Mouse (Mus musculus): ENCODE data around the gene Myo18a. TPM values are rescaled to one million over a fixed set of nuclear protein-coding genes. Genes with fewer than 3 reads are reported as not detected.

Gene Myo18a
- total and polyA plus RNA-seq, 3 experiments = 50.4 to 75.6 (median 66.5) TPM

DNA sequence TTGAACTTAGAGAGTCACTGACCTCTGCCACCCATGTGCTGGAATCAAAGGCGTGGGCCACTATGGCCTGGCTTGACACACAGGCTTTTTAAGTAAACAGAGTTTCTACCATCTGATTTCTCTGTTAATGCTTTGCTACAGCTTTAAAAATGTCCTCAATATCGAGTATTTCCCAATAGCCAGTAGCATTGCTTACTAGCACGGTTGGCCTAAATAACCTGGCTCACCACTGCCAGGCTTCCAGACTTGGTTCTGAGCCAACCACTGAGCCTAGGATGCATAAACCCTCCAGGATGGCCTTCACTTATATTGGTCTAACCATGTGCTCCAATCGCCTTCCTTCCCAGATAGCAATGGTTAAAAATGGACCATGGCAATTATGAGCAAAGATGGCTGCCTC is 137.7 kb downstream of the Myo18a start:
- peak; percentile 47 for DNase-seq

DNA sequence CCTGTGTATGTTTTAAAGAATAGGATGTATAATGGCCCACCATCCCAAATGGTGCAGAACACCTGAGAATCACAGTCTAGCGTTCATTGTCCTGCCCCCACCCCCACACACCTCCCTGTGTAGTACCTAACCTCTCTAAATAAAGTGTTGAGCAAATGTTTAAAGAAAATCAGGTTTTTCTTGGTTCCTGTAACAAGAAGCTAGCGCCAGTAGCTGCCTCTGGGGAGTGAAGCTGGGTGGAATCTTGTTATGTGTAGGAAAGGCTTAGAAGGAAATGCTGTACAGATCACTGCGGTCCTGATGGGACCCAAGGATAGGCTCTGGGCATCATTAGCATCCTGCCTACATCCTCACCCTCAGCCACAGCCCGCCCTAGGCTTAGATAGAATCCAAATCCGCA is 138.3 kb downstream of the Myo18a start:
- no peak for DNase-seq

DNA sequence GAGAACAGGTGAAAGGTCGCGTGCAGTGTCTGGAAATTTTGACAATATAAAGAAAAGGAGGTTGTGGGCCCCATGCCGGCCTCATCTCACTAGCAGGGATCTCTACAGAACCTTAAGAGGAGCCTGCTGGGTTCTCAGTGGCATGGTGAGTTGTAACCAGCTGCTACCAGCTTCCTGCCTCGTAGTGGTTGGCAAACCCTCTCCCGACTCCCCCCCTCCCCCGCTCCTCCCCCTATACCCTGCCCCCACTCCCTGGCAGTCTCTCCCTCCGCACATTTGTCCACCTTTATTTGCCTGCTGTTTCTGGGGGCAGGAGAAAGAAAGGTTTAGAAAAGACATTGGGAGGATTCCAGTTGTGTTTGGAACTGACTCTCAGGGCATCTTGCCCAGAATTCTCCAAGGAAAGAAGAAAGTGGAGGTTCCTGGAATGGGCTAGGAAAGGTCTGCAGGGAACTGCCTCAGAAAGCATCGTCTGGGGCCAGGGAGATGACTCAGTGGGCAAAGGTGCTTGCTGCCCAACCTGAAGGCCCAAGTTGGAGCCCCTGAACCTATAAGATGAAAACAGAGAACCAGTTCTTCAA is 138.8 kb downstream of the Myo18a start:
- no peak for DNase-seq

DNA sequence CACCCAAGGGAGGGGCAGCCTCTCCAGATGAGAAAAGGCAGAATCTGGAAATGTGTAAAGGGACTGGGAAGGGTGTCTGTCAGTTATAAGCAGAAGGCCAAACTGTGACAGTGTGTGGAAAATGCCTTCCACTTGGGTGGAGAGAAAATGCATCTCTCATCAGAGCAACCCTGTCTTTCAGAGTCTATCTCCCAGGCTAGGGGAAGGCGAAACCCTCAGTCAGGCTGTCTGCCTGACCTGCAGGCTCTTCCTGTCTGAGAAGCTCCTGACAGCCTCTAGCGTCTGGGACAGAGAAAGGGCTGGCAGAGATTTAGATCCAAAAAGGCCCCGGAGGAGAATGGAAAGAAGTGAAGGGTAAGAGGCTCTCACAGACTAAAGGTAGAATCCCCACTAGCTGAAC is 140.7 kb downstream of the Myo18a start:
- DNase-seq = no peak

DNA sequence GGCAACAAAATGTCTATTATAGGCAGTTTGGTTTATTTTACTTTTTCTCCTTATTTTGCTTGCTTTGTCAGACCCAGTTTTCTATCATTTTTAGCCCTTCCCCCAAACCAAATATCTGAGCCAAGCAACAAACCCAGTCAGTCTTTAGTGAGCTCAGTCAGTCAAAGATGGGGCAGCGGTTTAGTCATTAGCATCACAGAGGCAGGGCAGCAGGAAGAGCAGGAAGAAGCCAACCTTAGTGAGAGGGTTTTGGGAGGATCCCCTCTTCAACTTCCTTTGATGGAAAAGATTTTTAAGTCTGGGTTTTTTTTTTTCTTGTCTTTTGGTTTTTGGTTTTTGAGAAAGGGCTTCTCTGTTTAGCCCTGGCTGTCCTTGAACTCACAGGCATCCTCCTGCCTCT is 141.7 kb downstream of the Myo18a start:
- no peak for DNase-seq

DNA sequence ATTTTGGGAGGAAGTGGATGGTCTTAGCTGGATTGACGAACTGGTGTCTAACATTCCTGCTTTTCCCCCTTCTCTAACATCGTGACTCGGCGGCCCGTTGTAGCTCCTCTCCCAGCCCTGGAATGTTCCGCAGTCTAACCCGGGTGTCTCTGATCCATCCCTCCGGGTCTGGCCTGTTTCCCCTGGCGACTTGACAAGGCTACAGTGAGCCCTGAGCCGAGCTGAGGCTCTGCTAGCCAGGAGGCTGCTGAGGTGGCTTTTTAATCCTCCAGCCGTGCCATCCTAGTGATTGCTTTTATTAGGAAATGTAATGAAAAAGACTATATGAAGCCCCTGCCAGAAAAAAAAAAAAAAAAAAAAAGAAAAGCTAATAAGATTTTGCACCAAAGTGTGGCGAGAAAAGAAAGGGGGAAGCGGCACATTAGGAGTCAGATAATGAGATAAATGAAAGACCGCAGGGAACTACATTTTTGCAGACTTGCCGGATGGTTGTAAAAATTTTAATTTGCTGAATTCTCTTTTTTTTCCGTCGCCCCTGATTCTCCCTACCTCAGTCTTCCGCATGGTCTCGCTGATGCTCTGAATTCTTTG is 143.1 kb downstream of the Myo18a start:
- DNase-seq = no peak

DNA sequence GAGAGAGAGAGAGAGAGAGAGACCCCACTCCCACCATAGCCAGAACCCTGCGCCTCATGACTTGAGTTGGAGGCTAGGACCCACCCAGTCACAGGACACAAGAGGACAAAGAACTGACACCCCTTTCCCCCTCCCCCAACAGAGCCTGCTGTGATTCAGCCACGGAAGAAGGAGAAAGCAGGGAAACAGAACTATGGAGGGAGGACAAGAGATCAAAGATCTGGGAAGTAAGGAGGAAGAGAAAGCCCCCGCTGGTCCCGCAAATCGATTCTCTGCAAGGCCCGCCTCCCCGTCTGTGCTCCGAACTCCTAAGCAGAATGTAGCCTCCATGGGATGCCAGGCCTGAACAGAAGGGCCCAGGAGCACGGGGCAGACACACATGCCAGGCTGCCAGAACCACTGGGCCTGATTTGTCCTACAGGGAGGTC is 143.7 kb downstream of the Myo18a start:
- DNase-seq = no peak

DNA sequence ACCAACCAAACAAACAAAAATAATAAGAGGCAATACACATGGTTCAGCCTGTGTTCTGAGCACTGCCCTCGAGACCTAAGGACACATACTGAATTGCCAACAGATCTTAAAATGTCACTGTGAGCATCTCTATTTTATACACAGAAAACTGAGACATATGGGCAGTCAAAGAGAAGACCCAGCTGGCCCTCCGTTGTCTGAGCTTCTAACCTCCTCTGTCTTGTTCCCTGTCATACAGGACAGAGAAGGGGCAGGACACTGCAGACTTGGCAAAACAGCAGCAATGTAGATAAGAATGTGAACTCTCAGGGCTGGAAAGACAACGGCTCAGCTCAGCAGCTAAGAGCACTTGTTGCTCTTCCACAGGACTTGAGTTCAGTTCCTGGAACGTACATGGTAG is 145.4 kb downstream of the Myo18a start:
- no peak for DNase-seq

DNA sequence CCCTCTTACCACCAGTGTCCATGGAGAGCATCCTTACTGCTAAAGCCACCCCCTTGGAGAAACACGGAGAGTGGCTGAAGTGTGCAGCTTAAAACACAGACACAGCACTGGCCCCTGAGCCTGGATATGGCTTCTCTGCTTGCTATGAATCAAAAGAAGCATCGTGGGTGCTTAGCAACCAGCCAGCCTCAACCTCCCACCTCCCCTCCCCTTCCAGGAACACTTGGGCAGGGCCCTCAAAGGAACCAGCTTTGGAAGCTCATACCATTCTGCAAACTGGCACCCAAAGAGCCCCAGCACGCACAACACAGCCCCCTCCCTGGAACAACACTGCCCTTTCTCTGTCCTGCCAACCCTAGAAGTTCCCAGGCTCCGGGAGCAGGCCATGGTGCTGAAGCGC is 146.3 kb downstream of the Myo18a start:
- no peak for DNase-seq

DNA sequence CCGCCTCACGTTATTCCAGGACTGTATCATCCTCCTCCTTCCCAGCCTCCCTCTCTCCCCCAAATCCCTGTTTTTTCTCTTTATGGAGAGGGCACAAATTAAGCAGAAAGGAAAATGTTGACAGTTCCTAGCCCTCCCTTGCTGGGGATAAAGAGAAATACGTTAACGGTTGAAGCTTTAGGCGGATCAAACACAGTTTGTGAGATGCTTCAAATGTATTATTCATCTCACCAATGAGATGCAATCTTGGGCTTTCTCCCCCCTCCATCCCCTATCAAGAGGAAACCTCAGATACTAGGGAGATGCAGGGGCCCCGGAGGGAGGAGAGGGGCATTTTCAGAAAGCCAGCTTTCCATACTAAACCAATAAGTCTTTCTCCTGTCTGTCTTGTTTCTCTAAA is 146.7 kb downstream of the Myo18a start:
- DNase-seq = no peak

DNA sequence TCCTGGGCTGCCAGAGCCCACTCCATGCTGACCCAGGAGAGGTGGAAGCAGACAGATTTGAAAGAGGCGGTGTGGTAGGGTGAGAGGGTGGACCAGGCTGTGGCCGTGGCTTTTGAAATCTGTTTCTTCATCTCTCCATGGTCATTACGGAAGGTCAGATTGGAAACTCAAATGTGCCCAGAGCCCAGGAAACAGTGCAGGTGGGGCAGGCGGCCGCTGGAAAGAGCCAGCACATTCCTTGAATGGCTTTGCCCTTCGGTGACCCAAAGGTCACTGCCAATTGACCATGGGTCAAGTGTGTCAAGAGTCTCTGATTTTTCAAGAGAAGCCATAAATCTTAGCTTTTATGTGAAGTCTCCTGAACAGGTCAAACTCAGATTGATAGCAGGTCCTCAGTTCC is 150.5 kb downstream of the Myo18a start:
- DNase-seq = no peak

DNA sequence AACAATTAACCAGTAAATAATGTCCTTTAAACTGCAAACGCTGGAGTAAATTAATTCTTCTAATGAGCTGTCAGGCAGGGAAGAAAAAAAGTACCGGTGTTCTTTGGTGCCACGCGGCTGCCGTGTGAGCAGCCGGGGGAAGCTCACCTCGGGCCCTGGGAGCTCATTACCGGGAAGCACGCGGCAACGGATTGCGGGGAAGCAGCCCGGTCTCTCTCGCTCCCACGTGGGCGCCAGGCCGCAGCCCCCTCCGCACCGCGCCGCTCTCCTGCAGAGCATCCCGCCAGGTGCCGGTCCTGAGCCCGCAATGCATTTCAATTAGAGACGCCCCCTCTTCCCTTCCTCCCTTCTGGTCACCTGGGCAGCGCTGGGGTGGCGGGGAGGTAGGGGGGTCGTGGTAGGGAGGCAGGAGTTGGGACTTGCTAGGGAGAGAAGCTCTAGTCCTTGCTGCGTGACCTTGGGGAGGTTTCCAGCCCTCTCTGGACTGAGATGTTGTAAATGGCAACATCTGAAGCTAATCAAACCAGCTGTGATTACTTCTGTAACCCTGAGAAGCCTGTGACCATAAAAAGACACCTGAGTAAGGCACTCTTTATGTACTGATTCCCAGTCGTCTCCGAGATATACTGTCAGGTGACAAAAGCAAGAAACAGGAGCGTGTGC is 151.7 kb downstream of the Myo18a start:
- DNase-seq = no peak

Other genes starting within 250 kb of the Myo18a start
- gene Abhd15, start 248.1 kb upstream of the Myo18a start, total RNA-seq (2021) = 10 to 100 TPM; 12.1 to 29.9 TPM
- 28.7 and 38.9 TPM in 2 replicates for gene Abhd15, start 248.1 kb upstream of the Myo18a start, polyA plus RNA-seq (2012; rRNA removed)
- 10 to 100 TPM in 1 of 2 experiments, 1 to 10 TPM in 1; 6.3 to 15.6 TPM for gene Trp53i13, start 247.3 kb upstream of the Myo18a start, total RNA-seq (2021)
- 31.1 and 37.1 TPM in 2 replicates for gene Trp53i13, start 247.3 kb upstream of the Myo18a start, polyA plus RNA-seq (2012; rRNA removed)
- gene Gm10392, start 244.0 kb upstream of the Myo18a start, total RNA-seq (2021) = not detected
- 0.08 TPM in 1 of 2 replicates, not detected in the other for gene Gm10392, start 244.0 kb upstream of the Myo18a start, polyA plus RNA-seq (2012; rRNA removed)
- gene Taok1, start 155.4 kb upstream of the Myo18a start, total RNA-seq (2021) = 10 to 100 TPM; 45.9 to 51.0 TPM
- 2.2 and 2.8 TPM in 2 replicates for gene Taok1, start 155.4 kb upstream of the Myo18a start, polyA plus RNA-seq (2012; rRNA removed)
- 100 to 1,000 TPM in 1 of 2 experiments, 10 to 100 TPM in 1; 63.7 to 111 TPM for gene Nufip2, start 77.1 kb upstream of the Myo18a start, total RNA-seq (2021)
- gene Nufip2, start 77.1 kb upstream of the Myo18a start, polyA plus RNA-seq (2012; rRNA removed) = 21.9 and 25.4 TPM in 2 replicates
- gene Cryba1, start 38.0 kb upstream of the Myo18a start, total RNA-seq (2021) = not detected
- gene Cryba1, start 38.0 kb upstream of the Myo18a start, polyA plus RNA-seq (2012; rRNA removed) = not detected in 2 replicates
- not detected for gene Gm10277, start 24.5 kb downstream of the Myo18a start, total RNA-seq (2021)
- not detected in 2 replicates for gene Gm10277, start 24.5 kb downstream of the Myo18a start, polyA plus RNA-seq (2012; rRNA removed)
- 1 to 10 TPM in 1 of 2 experiments, under 1 TPM in 1; 0.35 to 1.8 TPM for gene Pipox, start 130.8 kb downstream of the Myo18a start, total RNA-seq (2021)
- gene Pipox, start 130.8 kb downstream of the Myo18a start, polyA plus RNA-seq (2012; rRNA removed) = 3.0 and 4.3 TPM in 2 replicates
- gene Sez6, start 167.6 kb downstream of the Myo18a start, total RNA-seq (2021) = 1 to 10 TPM; 2.9 to 4.4 TPM
- 1.5 and 2.0 TPM in 2 replicates for gene Sez6, start 167.6 kb downstream of the Myo18a start, polyA plus RNA-seq (2012; rRNA removed)
- gene Phf12, start 219.5 kb downstream of the Myo18a start, total RNA-seq (2021) = 10 to 100 TPM; 47.1 to 53.2 TPM
- gene Phf12, start 219.5 kb downstream of the Myo18a start, polyA plus RNA-seq (2012; rRNA removed) = 69.1 and 70.3 TPM in 2 replicates